Mouse (Mus musculus): ENCODE data around the gene Itpr3. TPM values are rescaled to one million over a fixed set of nuclear protein-coding genes. Genes with fewer than 3 reads are reported as not detected.

Gene Itpr3
- polyA plus RNA-seq, 1 experiment from 2014 or later, result 4.8 TPM

GRCm38 (mm10) chr17:27118676-27119539, 61.8 kb downstream of the Itpr3 start:
- H3K27me3 ChIP-seq (ENCODE audit: low read depth, poor library complexity, severe bottlenecking), result 0 out of 2 replicates have a peak, but pooled peaks cover 10% of the 10 kb centered on the region
- WGBS, result 89% methylated on average over 25 of the region's 25 CpGs
- peaks cover 24% of the 10 kb centered on the region for H3K4me1 ChIP-seq
- H3K27ac ChIP-seq, result peak overlapping the region; percentile 12; the same call in 1 of the 2 replicates
- H3K9me3 ChIP-seq (replicated peaks), result no peaks in the 10 kb centered on the region
- H3K36me3 ChIP-seq, result peaks cover 93% of the 10 kb centered on the region
- DNase-seq (ENCODE audit: low spot score), result no peak
- no peak overlapping the region for H3K4me3 ChIP-seq

DNA sequence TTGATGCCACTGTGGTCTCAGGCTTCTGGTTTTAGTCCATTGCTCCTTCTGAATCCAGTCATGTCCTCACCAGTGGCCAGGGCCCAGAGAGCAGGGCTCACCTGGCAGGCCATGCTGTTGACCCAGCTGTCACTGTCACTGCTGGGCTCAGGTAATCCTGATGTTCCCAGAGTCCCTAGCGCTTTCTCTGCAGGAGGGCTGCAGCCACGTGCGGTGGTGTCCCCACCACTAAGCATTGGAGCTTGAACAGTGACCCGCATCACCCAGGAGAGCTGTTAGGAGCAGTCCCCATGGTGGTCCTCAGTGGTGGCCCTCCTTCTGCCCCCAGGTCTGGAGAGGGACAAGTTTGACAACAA, 62.4 kb downstream of the Itpr3 start:
- DNase-seq (ENCODE audit: low spot score), result no peak
- Histone ChIP-seq H3K27me3 (ENCODE audit: low read depth, poor library complexity, severe bottlenecking) (0 out of 2 replicates have a peak, but pooled peaks cover 10% of the 10 kb centered on the region), H3K4me1 (peaks cover 24% of the 10 kb centered on the region), H3K9me3 (replicated peaks) (no peaks in the 10 kb centered on the region), H3K4me3 (no peak overlapping the region), H3K36me3 (peaks cover 93% of the 10 kb centered on the region), H3K27ac (no peak overlapping the region)
- 79% methylated on average over 4 of the region's 4 CpGs for WGBS

DNA sequence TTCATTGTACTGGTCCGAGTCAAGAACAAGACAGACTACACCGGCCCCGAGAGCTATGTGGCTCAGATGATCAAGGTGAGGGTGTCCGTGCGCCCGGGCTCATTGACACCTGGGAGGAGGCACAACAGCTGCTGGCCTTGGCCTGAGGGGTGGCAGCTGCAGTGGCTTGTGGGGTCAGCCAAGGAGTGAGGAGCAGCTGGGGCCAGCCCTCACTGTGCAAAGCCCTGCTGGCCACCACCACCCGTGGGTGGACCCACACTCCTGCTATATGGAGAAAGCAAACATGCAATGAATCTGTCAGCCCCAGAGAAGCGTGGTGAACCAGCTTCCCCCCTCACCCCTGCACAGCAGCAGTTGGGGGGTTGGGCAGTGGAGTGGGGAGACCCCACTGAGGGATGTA, 62.9 kb downstream of the Itpr3 start:
- no peak overlapping the region for H3K4me3 ChIP-seq
- H3K27me3 ChIP-seq (ENCODE audit: low read depth, poor library complexity, severe bottlenecking), result 0 out of 2 replicates have a peak, but pooled peaks cover 10% of the 10 kb centered on the region
- no peaks in the 10 kb centered on the region for H3K9me3 ChIP-seq (replicated peaks)
- peaks cover 94% of the 10 kb centered on the region for H3K36me3 ChIP-seq
- WGBS, result 79% methylated on average over 8 of the region's 8 CpGs
- peaks cover 25% of the 10 kb centered on the region for H3K4me1 ChIP-seq
- 0 out of 2 replicates have a peak overlapping the region, but pooled peaks have one; percentile 20 for H3K27ac ChIP-seq
- DNase-seq (ENCODE audit: low spot score), result no peak

DNA sequence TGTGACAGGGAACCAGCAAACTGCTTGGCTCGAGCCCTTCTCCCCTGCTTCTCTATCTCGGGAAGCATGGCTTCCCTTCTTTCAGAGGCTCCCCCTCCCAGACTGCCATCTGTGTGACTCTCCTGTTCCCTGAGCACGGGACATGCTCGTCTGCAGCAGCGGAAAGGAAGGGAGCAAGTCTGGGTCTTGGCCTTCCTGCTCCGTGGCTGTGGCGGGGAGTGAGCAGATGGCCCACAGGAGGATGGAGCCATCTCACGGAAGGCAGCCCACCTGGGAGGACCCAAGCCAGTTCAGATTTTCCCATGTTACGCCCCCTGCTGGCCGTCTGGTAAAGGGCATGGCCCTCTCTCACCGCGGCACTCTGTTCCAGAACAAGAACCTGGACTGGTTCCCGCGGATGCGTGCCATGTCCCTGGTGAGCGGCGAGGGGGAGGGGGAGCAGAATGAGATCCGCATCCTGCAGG, 63.5 kb downstream of the Itpr3 start:
- Histone ChIP-seq H3K9me3 (replicated peaks) (no peaks in the 10 kb centered on the region), H3K36me3 (peaks cover 95% of the 10 kb centered on the region), H3K27me3 (ENCODE audit: low read depth, poor library complexity, severe bottlenecking) (0 out of 2 replicates have a peak, but pooled peaks cover 10% of the 10 kb centered on the region), H3K4me3 (peak overlapping the region; percentile 14; the same call in 1 of the 2 replicates), H3K27ac (peak overlapping the region; percentile 20), H3K4me1 (peaks cover 24% of the 10 kb centered on the region)
- WGBS, result 15% methylated on average over 18 of the region's 18 CpGs
- peak; percentile 88 for DNase-seq (ENCODE audit: low spot score)

- Histone ChIP-seq H3K27ac (peak overlapping the region; percentile 42), H3K9me3 (replicated peaks) (no peaks in the 10 kb centered on the region), H3K36me3 (peaks cover 95% of the 10 kb centered on the region), H3K4me3 (no peak overlapping the region), H3K27me3 (ENCODE audit: low read depth, poor library complexity, severe bottlenecking) (0 out of 2 replicates have a peak, but pooled peaks cover 10% of the 10 kb centered on the region), H3K4me1 (peaks cover 24% of the 10 kb centered on the region)
- no peak for DNase-seq (ENCODE audit: low spot score)
- 49% methylated on average over 14 of the region's 14 CpGs for WGBS
Measured at GRCm38 (mm10) chr17:27121266-27121665, 64.2 kb downstream of the Itpr3 start.

- 0 out of 2 replicates have a peak, but pooled peaks cover 10% of the 10 kb centered on the region for H3K27me3 ChIP-seq (ENCODE audit: low read depth, poor library complexity, severe bottlenecking)
- peaks cover 24% of the 10 kb centered on the region for H3K4me1 ChIP-seq
- no peaks in the 10 kb centered on the region for H3K9me3 ChIP-seq (replicated peaks)
- H3K27ac ChIP-seq, result peak overlapping the region; percentile 42; the same call in 1 of the 2 replicates
- peaks cover 91% of the 10 kb centered on the region for H3K36me3 ChIP-seq
- no peak overlapping the region for H3K4me3 ChIP-seq
- 80% methylated on average over 7 of the region's 7 CpGs for WGBS
- no peak for DNase-seq (ENCODE audit: low spot score)
Measured at GRCm38 (mm10) chr17:27121781-27122180, 64.7 kb downstream of the Itpr3 start.

GRCm38 (mm10) chr17:27122701-27123100, 65.6 kb downstream of the Itpr3 start:
- Histone ChIP-seq H3K4me1 (peaks cover 24% of the 10 kb centered on the region), H3K36me3 (peaks cover 81% of the 10 kb centered on the region), H3K27me3 (ENCODE audit: low read depth, poor library complexity, severe bottlenecking) (0 out of 2 replicates have a peak, but pooled peaks cover 10% of the 10 kb centered on the region), H3K4me3 (no peak overlapping the region), H3K27ac (no peak overlapping the region), H3K9me3 (replicated peaks) (no peaks in the 10 kb centered on the region)
- no peak for DNase-seq (ENCODE audit: low spot score)
- 93% methylated on average over 11 of the region's 11 CpGs for WGBS

DNA sequence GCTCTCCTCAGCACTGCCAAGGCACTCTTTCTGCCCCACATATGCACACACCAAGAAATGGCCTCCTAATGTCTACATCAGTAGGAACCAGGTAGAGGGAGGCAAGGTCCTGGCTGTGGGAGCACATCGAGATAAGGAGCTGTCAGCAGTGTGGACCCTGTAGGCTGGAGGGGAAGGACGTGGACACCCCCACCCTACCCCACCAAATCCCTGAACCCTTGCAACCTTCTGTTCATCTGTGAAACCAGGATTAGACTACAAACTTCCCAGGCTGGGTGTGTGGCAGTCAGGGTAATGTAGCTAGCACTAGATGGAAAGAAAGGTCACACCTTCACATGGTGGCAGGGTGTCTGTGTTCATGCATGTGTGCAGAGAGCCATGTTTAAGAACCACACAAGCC, 66.0 kb downstream of the Itpr3 start:
- H3K27me3 ChIP-seq (ENCODE audit: low read depth, poor library complexity, severe bottlenecking), result 0 out of 2 replicates have a peak, but pooled peaks cover 10% of the 10 kb centered on the region
- 95% methylated on average over 2 of the region's 2 CpGs for WGBS
- H3K4me1 ChIP-seq, result peaks cover 24% of the 10 kb centered on the region
- H3K36me3 ChIP-seq, result peaks cover 79% of the 10 kb centered on the region
- no peak for DNase-seq (ENCODE audit: low spot score)
- H3K4me3 ChIP-seq, result no peak overlapping the region
- no peaks in the 10 kb centered on the region for H3K9me3 ChIP-seq (replicated peaks)
- no peak overlapping the region for H3K27ac ChIP-seq

GRCm38 (mm10) chr17:27123813-27124375, 66.8 kb downstream of the Itpr3 start:
- Histone ChIP-seq H3K4me1 (peaks cover 24% of the 10 kb centered on the region), H3K27ac (no peak overlapping the region), H3K27me3 (ENCODE audit: low read depth, poor library complexity, severe bottlenecking) (0 out of 2 replicates have a peak, but pooled peaks cover 10% of the 10 kb centered on the region), H3K36me3 (peaks cover 79% of the 10 kb centered on the region), H3K4me3 (no peak overlapping the region), H3K9me3 (replicated peaks) (no peaks in the 10 kb centered on the region)
- DNase-seq (ENCODE audit: low spot score), result no peak
- WGBS, result 93% methylated on average over 7 of the region's 7 CpGs

DNA sequence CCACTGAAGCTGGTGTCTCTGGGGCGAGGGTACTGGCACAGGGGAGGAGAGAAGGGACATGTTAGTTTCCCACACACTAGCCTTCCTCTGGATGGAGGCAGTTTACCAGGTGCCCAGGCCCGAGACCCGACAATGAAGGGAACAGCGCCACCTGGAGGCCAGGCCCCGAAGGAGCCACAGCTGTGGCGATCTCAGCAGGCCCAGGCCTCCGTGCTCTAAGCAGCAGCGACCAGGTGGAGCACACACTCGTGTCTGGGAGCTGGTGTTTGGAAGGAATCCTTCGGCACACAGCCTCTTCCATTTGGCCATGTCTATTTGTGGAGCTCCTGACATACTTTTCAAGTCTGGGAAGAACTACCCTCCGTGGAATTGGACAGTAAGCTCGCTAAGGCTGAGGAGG, 68.1 kb downstream of the Itpr3 start:
- Histone ChIP-seq H3K27ac (no peak overlapping the region), H3K27me3 (ENCODE audit: low read depth, poor library complexity, severe bottlenecking) (0 out of 2 replicates have a peak, but pooled peaks cover 10% of the 10 kb centered on the region), H3K4me3 (no peak overlapping the region), H3K36me3 (peaks cover 80% of the 10 kb centered on the region), H3K4me1 (peaks cover 30% of the 10 kb centered on the region), H3K9me3 (replicated peaks) (no peaks in the 10 kb centered on the region)
- peak; percentile 92 for DNase-seq (ENCODE audit: low spot score)
- WGBS, result 32% methylated on average over 12 of the region's 12 CpGs

DNA sequence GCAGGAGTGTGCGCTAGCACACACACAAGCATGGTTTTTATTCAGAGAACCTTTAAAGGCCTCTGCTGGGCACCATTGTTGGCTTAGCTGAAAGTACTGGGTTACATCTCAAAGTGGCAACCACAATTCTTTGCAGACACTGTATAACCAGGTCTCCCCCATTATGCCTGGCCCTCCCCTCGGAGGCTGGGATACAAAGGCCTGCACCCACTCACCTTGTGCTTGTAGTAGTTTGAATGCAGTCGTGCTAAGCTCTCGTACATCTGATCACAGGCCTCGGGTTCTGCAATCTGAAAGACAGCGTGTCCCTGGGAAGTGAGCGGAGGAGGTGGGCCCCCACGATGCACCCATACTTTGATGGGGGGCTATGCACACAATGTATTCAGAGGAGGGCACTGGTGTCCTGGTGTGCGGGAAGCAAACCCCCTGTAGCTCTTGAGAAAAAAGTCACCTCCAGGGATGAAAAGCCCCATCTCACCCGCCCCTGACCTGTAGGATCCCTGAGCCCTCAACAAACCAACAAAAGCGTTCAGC, 68.6 kb downstream of the Itpr3 start:
- Histone ChIP-seq H3K9me3 (replicated peaks) (no peaks in the 10 kb centered on the region), H3K4me3 (no peak overlapping the region), H3K36me3 (peaks cover 79% of the 10 kb centered on the region), H3K27me3 (ENCODE audit: low read depth, poor library complexity, severe bottlenecking) (0 out of 2 replicates have a peak, but pooled peaks cover 10% of the 10 kb centered on the region), H3K4me1 (peaks cover 30% of the 10 kb centered on the region), H3K27ac (no peak overlapping the region)
- no peak for DNase-seq (ENCODE audit: low spot score)
- WGBS, result 90% methylated on average over 11 of the region's 11 CpGs

DNA sequence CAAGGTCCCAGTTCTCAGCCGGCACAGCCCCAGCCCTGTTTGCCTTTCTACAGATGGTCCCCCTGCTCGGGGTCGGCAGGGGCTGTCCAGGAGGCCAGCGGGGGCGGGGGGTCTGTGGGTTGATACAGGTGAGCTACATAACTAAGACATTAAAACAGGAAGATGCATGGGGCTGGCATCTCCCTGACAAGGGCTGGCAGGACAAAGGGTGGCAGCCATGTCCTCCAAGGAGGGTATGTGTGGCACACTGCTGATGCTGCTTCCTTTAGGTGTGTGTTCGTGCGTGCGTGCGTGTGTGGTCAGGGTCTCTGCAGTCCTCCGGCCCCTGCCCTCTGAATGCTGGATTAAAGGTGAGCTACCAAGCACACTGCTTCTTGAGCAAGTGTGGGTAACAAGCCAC, 69.9 kb downstream of the Itpr3 start:
- H3K27ac ChIP-seq, result no peak overlapping the region
- 87% methylated on average over 10 of the region's 10 CpGs for WGBS
- peaks cover 34% of the 10 kb centered on the region for H3K4me1 ChIP-seq
- H3K27me3 ChIP-seq (ENCODE audit: low read depth, poor library complexity, severe bottlenecking), result no peaks in the 10 kb centered on the region
- no peak overlapping the region for H3K4me3 ChIP-seq
- H3K36me3 ChIP-seq, result peaks cover 77% of the 10 kb centered on the region
- H3K9me3 ChIP-seq (replicated peaks), result no peaks in the 10 kb centered on the region
- DNase-seq (ENCODE audit: low spot score), result no peak

DNA sequence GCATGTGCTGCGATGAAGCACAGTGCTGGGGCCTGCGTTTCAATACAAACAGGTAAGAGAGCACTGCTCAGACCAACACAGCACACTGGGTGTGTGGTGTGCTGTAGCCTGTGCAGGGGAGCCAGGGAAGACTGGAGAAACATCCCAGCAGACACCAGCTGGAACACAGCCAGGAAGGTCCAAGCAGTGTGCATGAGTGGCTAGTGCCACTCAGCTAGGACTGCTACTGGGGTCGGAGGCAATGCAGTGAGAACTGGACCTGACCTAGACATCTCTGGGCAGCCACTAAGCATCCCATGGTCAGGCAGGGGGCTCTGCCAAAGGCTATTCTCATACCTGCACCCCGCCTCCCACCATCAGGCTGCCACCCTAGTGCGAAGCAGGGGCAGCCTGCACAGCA, 71.1 kb downstream of the Itpr3 start:
- Histone ChIP-seq H3K9me3 (replicated peaks) (no peaks in the 10 kb centered on the region), H3K27me3 (ENCODE audit: low read depth, poor library complexity, severe bottlenecking) (no peaks in the 10 kb centered on the region), H3K4me3 (no peak overlapping the region), H3K36me3 (peaks cover 68% of the 10 kb centered on the region), H3K4me1 (peaks cover 46% of the 10 kb centered on the region), H3K27ac (no peak overlapping the region)
- 90% methylated on average over 5 of the region's 5 CpGs for WGBS
- DNase-seq (ENCODE audit: low spot score), result no peak
